Mouse (Mus musculus) bone marrow macrophage, adult 2 months (primary cell): ENCODE data around the gene Cacng8.

Experiments used
- CTCF ChIP-seq: IDR thresholded peaks from 2 replicates; pipeline ENCODE4 v1.5.1; 2012; ENCODE audit warnings: low read depth, mild to moderate bottlenecking, low read length, moderate library complexity
- POLR2A ChIP-seq: IDR thresholded peaks from 2 replicates; pipeline ENCODE4 v1.6.1; 2012; ENCODE audit warnings: mild to moderate bottlenecking, low read depth, low read length, borderline replicate concordance

GRCm38 (mm10) chr7:3360678-3361077 lies 29.8 kb upstream of the Cacng8 start:
- TF ChIP-seq CTCF (no peak), POLR2A (no peak)
